Mouse (Mus musculus): ENCODE measurements around the gene Galr3. TPM values are rescaled to one million over a fixed set of nuclear protein-coding genes. Genes with fewer than 3 reads are reported as not detected.

Gene Galr3
- polyA plus RNA-seq, 1 experiment from 2014 or later: 0.43 TPM

- Histone ChIP-seq H3K27ac (ENCODE audit: low read length) (no peak overlapping the region), H3K9ac (ENCODE audit: low read length) (peak overlapping the region; percentile 64), H3K27me3 (ENCODE audit: control insufficient read depth, insufficient read depth, low read length) (peaks cover 27% of the 10 kb centered on the region), H3K9me3 (replicated peaks; ENCODE audit: control insufficient read depth, low read length) (no peaks in the 10 kb centered on the region), H3K4me2 (ENCODE audit: low read depth, low read length) (peak overlapping the region; percentile 84), H3K4me3 (replicated peaks; ENCODE audit: low read length) (peak overlapping the region; percentile 56), H3K4me1 (ENCODE audit: control insufficient read depth, insufficient read depth, low read length) (peaks cover 13% of the 10 kb centered on the region; the same call in 1 of the 2 replicates), H3K36me3 (ENCODE audit: control insufficient read depth, insufficient read depth, low read length) (no peaks in the 10 kb centered on the region)
- WGBS: under 1% methylated on average over 102 of the region's 105 CpGs
- no peak for ATAC-seq (ENCODE audit: insufficient read depth, low FRiP score)
These were observed 1.2 kb downstream of the Galr3 start for GRCm38 (mm10) chr15:79042721-79043491.

DNA sequence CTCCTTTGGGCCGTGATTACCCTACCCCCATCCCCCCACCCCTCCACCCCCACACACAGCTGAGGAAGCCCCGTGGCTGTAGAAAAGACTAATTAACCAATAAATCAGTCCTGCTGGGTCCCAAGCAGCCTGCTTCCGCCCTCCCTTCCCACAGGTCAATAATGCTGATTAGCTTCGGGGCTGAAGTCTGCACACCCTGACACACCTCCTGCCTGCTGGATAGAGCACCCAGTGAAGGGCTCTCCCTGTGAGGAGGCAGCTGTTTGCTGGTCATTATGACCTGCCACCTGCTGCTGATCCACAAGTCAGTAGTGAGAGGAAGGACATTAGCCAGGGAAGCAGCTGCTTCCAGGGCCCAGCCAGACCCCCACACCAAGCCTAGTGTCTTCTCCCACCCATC is 3.2 kb downstream of the Galr3 start:
- no peaks in the 10 kb centered on the region for H3K36me3 ChIP-seq (ENCODE audit: control insufficient read depth, insufficient read depth, low read length)
- H3K9ac ChIP-seq (ENCODE audit: low read length): no peak overlapping the region
- no peak overlapping the region for H3K4me3 ChIP-seq (replicated peaks; ENCODE audit: low read length)
- WGBS: 16% methylated on average over 4 of the region's 4 CpGs
- H3K4me2 ChIP-seq (ENCODE audit: low read depth, low read length): no peak overlapping the region; the same call in 1 of the 2 replicates
- H3K27ac ChIP-seq (ENCODE audit: low read length): peak overlapping the region; percentile 66
- no peaks in the 10 kb centered on the region for H3K9me3 ChIP-seq (replicated peaks; ENCODE audit: control insufficient read depth, low read length)
- H3K27me3 ChIP-seq (ENCODE audit: control insufficient read depth, insufficient read depth, low read length): peaks cover 27% of the 10 kb centered on the region
- peak; percentile 67; the same call in 1 of the 2 replicates for ATAC-seq (ENCODE audit: insufficient read depth, low FRiP score)
- H3K4me1 ChIP-seq (ENCODE audit: control insufficient read depth, insufficient read depth, low read length): peaks cover 6% of the 10 kb centered on the region

- 60% methylated on average over 4 of the region's 4 CpGs for WGBS
- no peak for ATAC-seq (ENCODE audit: insufficient read depth, low FRiP score)
- Histone ChIP-seq H3K4me2 (ENCODE audit: low read depth, low read length) (no peak overlapping the region), H3K27me3 (ENCODE audit: control insufficient read depth, insufficient read depth, low read length) (peaks cover 7% of the 10 kb centered on the region), H3K9me3 (replicated peaks; ENCODE audit: control insufficient read depth, low read length) (no peaks in the 10 kb centered on the region), H3K36me3 (ENCODE audit: control insufficient read depth, insufficient read depth, low read length) (peaks cover 8% of the 10 kb centered on the region; the same call in 1 of the 2 replicates), H3K27ac (ENCODE audit: low read length) (no peak overlapping the region), H3K9ac (ENCODE audit: low read length) (no peak overlapping the region), H3K4me1 (ENCODE audit: control insufficient read depth, insufficient read depth, low read length) (peaks cover 12% of the 10 kb centered on the region), H3K4me3 (replicated peaks; ENCODE audit: low read length) (no peak overlapping the region)
These were observed 6.5 kb downstream of the Galr3 start for GRCm38 (mm10) chr15:79048186-79048585.

DNA sequence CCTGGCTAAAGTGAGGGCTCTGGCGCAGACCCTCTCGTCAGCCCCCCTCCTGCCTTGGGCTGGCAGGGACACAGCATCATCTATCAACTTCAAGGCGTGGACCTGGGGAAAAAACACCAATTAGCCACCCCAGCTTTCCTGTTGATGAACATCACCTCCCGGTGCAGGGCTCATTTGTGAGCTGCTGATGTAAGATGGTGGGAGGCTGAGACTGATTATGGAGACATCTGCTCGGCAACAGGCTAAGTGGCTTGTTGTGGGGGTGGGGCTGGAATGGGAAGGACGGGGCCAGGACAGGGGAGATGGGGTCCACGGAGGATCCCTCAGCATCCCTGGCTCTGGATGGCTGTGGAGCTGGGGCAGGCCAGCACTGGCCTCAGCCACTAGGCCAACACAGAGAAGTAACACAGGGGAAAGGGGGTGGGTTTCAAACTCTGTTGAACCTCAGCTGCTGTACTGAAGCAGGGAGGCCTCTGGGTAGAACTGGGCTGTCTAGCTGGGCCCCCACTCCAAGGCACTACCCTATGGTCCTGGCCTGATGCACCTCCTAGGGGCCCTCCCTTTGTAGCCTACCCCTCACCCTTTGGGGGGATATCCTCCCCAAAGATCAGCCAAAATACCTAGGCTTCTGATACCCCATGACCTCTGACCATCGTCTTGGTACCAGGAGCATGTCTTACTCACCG is 8.6 kb downstream of the Galr3 start:
- no peak; the same call in 1 of the 2 replicates for ATAC-seq (ENCODE audit: insufficient read depth, low FRiP score)
- Histone ChIP-seq H3K9ac (ENCODE audit: low read length) (peak overlapping the region; percentile 23; the same call in 1 of the 2 replicates), H3K27me3 (ENCODE audit: control insufficient read depth, insufficient read depth, low read length) (no peaks in the 10 kb centered on the region), H3K9me3 (replicated peaks; ENCODE audit: control insufficient read depth, low read length) (no peaks in the 10 kb centered on the region), H3K36me3 (ENCODE audit: control insufficient read depth, insufficient read depth, low read length) (peaks cover 20% of the 10 kb centered on the region), H3K27ac (ENCODE audit: low read length) (peak overlapping the region; percentile 64; the same call in 1 of the 2 replicates), H3K4me3 (replicated peaks; ENCODE audit: low read length) (no peak overlapping the region), H3K4me1 (ENCODE audit: control insufficient read depth, insufficient read depth, low read length) (peaks cover 12% of the 10 kb centered on the region), H3K4me2 (ENCODE audit: low read depth, low read length) (no peak overlapping the region)
- WGBS: 57% methylated on average over 9 of the region's 9 CpGs

- Histone ChIP-seq H3K27me3 (ENCODE audit: control insufficient read depth, insufficient read depth, low read length) (no peaks in the 10 kb centered on the region), H3K4me2 (ENCODE audit: low read depth, low read length) (no peak overlapping the region), H3K27ac (ENCODE audit: low read length) (peak overlapping the region; percentile 64), H3K9me3 (replicated peaks; ENCODE audit: control insufficient read depth, low read length) (no peaks in the 10 kb centered on the region), H3K9ac (ENCODE audit: low read length) (peak overlapping the region; percentile 52), H3K4me1 (ENCODE audit: control insufficient read depth, insufficient read depth, low read length) (peaks cover 12% of the 10 kb centered on the region), H3K36me3 (ENCODE audit: control insufficient read depth, insufficient read depth, low read length) (peaks cover 20% of the 10 kb centered on the region), H3K4me3 (replicated peaks; ENCODE audit: low read length) (no peak overlapping the region)
- ATAC-seq (ENCODE audit: insufficient read depth, low FRiP score): no peak
- WGBS: 49% methylated on average over 2 of the region's 2 CpGs
These were observed 9.3 kb downstream of the Galr3 start for GRCm38 (mm10) chr15:79050964-79051363.

DNA sequence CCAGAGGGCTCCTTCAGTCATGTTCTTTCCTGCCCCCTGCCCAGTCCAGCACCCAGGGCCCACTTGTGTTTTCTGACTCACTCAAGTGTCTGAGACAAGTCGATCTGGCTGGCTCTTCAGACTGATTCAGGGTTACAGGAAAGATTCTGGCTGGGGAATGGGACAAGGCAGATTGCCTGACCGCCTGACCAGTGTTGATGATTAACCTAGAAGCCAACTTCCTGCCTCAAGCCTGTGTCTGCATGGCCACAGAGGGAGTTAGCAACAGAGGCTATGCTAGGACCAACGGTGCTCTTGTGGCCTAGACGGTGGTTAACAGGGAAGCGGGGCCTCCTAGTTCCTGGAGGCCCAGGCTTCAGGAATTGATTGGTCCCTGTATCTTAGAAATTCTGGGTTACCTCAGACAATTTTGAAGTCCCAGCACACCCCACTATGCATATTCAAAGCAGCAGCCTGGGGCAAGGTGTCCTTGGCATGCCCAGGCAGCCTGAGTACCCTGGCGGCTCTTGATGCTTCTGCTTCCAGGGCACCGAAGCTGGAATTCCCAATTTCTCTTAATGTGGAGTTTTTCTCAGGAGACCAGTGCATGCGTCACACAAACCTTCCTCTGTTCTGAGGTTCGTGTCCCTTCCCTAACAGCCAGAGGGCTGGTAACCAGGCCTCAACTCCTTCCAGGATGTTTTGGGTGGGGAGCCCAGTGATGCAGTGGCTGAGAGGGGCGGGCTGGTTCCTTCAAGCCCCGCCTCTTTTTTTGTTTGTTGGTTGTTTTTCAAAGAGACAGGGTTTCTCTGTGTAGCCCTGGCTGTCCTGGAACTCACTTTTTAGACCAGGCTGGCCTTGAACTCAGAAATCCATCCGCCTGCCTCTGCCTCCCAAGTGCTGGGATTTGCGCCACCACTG is 10.0 kb downstream of the Galr3 start:
- 59% methylated on average over 13 of the region's 13 CpGs for WGBS
- Histone ChIP-seq H3K4me1 (ENCODE audit: control insufficient read depth, insufficient read depth, low read length) (peaks cover 12% of the 10 kb centered on the region), H3K36me3 (ENCODE audit: control insufficient read depth, insufficient read depth, low read length) (peaks cover 20% of the 10 kb centered on the region), H3K27ac (ENCODE audit: low read length) (peak overlapping the region; percentile 64), H3K4me3 (replicated peaks; ENCODE audit: low read length) (no peak overlapping the region), H3K9ac (ENCODE audit: low read length) (peak overlapping the region; percentile 52), H3K27me3 (ENCODE audit: control insufficient read depth, insufficient read depth, low read length) (no peaks in the 10 kb centered on the region), H3K9me3 (replicated peaks; ENCODE audit: control insufficient read depth, low read length) (no peaks in the 10 kb centered on the region), H3K4me2 (ENCODE audit: low read depth, low read length) (no peak overlapping the region)
- peak; percentile 59; the same call in 1 of the 2 replicates for ATAC-seq (ENCODE audit: insufficient read depth, low FRiP score)

DNA sequence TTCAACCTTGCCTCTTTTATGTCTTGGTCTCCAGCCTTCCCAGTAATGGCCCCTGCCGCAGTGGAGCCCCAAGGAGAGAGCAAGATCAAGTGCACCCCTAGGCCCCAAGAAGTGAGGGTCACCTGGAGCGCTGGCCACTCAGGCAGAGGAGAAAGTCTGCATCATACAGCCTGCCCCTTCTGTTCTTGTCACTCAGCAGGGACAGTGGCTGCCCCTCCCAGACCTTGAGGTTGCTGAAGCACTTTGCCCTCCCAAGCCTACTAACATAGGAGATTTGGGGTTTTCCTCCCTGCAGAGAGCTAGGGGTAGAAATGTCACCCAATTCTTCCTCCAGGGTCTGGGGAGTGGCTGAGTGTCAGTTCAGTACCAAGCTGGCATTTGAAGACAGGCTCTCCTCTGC is 10.7 kb downstream of the Galr3 start:
- 71% methylated on average over 2 of the region's 2 CpGs for WGBS
- ATAC-seq (ENCODE audit: insufficient read depth, low FRiP score): no peak
- H3K4me2 ChIP-seq (ENCODE audit: low read depth, low read length): no peak overlapping the region

GRCm38 (mm10) chr15:79056601-79057000 is 14.9 kb downstream of the Galr3 start:
- Histone ChIP-seq H3K4me3 (replicated peaks; ENCODE audit: low read length) (no peak overlapping the region), H3K36me3 (ENCODE audit: control insufficient read depth, insufficient read depth, low read length) (peaks cover 34% of the 10 kb centered on the region), H3K27ac (ENCODE audit: low read length) (no peak overlapping the region), H3K9me3 (replicated peaks; ENCODE audit: control insufficient read depth, low read length) (no peaks in the 10 kb centered on the region), H3K4me2 (ENCODE audit: low read depth, low read length) (no peak overlapping the region), H3K9ac (ENCODE audit: low read length) (no peak overlapping the region), H3K4me1 (ENCODE audit: control insufficient read depth, insufficient read depth, low read length) (peaks cover 10% of the 10 kb centered on the region), H3K27me3 (ENCODE audit: control insufficient read depth, insufficient read depth, low read length) (no peaks in the 10 kb centered on the region)
- 86% methylated on average over 7 of the region's 7 CpGs for WGBS
- ATAC-seq (ENCODE audit: insufficient read depth, low FRiP score): no peak

More for the DNA sequence above, 10.7 kb downstream of the Galr3 start:
- peaks cover 12% of the 10 kb centered on the region for H3K4me1 ChIP-seq (ENCODE audit: control insufficient read depth, insufficient read depth, low read length)
- no peaks in the 10 kb centered on the region for H3K9me3 ChIP-seq (replicated peaks; ENCODE audit: control insufficient read depth, low read length)
- no peak overlapping the region for H3K27ac ChIP-seq (ENCODE audit: low read length)
- H3K4me3 ChIP-seq (replicated peaks; ENCODE audit: low read length): no peak overlapping the region
- H3K36me3 ChIP-seq (ENCODE audit: control insufficient read depth, insufficient read depth, low read length): peaks cover 20% of the 10 kb centered on the region
- H3K27me3 ChIP-seq (ENCODE audit: control insufficient read depth, insufficient read depth, low read length): no peaks in the 10 kb centered on the region
- H3K9ac ChIP-seq (ENCODE audit: low read length): no peak overlapping the region
